Mouse (Mus musculus): Measurements from ENCODE around the gene Nanog.

The Nanog gene

GRCm38 (mm10) chr6:122763844-122764445, 56.7 kb downstream of the Nanog start:
- no peak for DNase-seq

Measured in thymus, postnatal 25 days (tissue).